Mouse (Mus musculus) neural tube, embryonic 10.5 days (tissue): ENCODE measurements around the gene Afg3l1.
"Not testable (repeated sequence)": the region's sequence is repeated elsewhere in the genome, so short reads cannot be mapped to it uniquely, and the experiment has no call there.

ENCODE experiments used
- DNase-seq: peaks from one replicate; pipeline ENCODE4 v3.0.0-alpha.2; 2017; ENCODE audit warnings: low spot score; ENCODE audit errors: extremely low spot score

Afg3l1 gene

DNA sequence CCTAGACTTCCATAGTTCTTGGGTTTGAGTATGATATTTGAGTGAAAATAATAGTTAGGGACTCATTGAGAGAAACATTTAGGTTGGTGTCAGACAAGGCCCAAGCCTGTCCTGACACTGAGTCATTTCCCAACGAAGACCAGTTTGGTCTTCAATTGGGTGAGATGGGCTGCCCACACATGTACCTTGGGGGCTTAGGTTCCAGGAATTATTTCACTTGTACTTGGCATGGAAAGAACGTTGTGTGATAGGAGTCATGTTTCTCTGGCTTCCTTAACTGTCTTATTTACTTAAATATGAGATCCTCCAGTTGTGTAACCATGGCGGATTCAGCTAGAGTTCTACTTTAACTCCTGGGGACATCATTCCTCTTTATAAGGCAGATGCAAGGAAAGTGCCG lies 14.1 kb upstream of the Afg3l1 start:
- DNase-seq, result no peak

DNA sequence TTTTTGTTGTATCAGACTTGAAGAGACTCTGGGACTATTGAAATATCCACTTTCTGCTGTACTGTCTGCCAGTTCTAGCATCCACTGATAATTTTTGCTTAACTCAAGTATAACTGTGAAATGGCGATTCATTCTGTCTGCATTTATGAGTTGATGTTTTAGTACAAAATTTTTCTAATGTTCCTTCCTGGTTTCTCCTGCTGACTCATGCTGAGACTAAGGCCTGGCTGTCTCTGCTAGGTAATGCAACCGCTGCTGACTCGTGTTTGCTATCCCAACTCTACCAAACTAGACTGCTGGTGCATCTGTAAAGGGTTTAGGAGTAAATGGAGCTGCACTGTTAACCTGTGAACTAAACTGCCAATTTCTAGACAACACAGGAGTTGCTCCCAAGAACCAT lies 10.2 kb upstream of the Afg3l1 start:
- no peak for DNase-seq

DNA sequence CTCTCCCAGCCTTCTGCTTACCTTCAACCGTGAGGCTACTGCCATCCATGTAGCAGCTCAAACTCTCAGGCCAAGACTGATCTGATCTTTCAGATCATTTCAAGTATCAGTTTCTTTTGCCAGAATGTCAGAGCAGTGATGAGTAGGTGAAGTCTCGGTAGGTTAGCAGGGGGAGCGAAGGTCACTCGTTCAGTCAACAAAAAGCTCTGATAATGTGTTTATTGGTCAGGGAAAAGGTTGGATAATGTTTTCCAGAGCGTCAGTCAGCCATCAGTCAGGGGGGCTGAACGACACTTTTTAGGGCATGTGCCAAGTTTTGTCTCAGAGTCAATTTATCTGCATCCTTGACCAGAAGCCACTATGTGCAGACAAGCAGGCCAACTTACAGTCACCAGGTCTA lies 4.7 kb upstream of the Afg3l1 start:
- not testable (repeated sequence) for DNase-seq

DNA sequence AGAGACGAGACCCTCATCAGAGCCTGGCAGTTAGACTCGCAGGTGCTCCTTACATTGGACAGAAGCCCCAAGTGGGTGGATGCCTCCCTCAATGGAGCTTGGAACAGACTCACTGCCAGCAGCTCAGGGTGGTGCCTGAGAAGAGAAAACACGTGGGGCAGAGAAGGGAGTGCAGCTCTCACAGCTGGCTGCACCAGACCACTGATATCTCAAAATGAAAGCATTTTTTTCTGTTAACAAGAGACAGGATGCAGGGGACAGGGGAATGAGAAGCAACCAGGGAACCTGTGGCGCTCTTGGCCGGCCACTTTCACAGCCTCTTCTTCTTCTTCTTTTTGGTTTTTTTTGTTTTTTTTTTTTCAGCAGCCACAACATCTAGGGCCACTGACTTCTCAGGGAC lies 3.2 kb upstream of the Afg3l1 start:
- DNase-seq, result not testable (repeated sequence)

DNA sequence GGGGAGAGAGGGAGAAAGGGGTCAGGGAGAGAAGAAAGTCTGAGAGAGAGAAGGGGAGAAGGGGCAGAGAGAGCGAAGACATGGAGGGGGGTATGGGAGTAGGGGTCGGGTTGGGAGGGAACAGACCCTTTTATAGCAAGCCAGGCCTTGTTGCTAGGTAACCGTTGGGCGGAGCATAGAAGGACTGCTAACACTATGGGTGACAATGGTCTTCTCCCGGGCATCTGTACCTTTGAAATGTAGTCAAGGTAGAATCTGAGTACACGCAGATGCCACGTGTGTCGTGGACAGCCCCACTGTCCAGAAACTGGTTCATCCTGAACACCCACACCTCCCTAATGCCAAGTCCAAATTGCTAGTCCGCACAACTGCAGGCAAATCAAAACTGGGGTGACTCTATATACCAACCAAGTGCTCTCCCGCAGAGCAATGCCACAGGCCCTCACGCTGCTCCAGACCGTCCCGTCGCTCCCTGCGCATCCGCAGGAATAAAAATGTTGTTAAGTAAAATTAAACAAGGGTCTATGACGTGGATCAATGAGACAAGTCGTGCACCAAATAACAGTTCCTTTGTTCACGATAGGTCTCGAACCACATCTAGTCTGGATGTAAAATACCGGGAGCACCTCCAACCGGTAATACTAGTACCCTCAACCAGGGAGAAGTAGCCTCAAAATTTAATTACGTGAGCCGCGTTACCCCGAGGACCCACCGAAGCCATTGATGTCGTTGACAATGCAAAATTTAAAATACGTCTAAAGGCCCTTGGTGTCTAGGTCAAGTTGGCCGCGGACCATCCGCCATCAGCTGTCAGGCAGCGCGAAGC lies 579 bp upstream of the Afg3l1 start:
- peak; percentile 19 for DNase-seq

DNA sequence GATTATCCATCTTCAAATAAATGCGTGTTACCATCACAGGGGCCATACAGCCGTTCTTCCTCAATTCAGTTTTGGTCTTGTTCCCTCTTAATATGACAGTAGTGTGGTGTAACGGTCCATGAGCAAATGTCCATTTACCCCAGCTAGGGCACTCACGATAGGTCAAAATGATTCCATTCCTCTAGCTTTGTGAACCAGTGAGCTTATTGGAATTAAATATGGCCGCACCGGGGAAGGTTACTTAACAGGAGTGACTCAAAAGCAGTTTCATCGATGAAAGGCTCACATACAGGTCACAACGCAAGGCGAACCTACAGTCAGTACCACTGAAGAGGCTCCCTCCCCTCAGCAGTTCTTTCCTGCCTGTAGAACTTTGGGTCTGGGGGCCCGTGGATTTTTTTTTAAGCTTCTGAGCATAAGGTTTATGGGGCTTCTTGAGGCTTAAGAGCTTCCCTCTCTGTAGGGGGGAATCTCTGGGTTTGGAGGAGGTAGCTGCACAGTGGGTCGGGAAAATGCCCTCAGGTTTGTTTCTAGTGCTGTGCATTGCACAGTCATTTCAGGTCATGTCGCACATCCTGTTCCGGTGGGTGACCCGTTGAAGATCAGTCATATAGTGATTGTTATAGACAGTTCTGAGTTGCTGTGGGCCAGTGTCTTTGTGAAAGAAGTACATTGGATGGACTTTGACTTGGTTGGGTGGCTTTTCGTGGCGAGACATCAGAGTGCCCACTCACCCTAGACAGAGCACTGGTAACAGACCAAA lies 934 bp downstream of the Afg3l1 start:
- peak; percentile 30 for DNase-seq

DNA sequence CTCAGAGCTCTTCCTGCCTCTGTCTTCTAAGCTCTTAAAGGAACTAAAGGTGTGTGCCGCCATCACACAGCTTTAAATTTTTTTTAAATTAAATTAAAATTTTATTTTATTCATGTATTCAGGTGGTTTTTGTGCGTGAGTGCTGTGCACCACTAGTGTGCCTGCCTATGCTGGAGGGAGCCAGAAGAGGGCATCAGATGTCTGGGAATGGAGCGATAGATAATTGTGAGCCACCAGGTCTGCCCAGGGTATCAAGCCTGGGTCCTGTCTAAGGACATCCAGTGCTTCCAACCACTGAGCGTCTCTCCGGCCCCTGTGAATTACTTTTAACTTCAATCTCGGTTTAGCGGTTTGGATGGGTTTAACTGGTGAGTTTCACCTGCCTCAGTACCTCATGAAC lies 4.9 kb downstream of the Afg3l1 start:
- DNase-seq, result no peak

DNA sequence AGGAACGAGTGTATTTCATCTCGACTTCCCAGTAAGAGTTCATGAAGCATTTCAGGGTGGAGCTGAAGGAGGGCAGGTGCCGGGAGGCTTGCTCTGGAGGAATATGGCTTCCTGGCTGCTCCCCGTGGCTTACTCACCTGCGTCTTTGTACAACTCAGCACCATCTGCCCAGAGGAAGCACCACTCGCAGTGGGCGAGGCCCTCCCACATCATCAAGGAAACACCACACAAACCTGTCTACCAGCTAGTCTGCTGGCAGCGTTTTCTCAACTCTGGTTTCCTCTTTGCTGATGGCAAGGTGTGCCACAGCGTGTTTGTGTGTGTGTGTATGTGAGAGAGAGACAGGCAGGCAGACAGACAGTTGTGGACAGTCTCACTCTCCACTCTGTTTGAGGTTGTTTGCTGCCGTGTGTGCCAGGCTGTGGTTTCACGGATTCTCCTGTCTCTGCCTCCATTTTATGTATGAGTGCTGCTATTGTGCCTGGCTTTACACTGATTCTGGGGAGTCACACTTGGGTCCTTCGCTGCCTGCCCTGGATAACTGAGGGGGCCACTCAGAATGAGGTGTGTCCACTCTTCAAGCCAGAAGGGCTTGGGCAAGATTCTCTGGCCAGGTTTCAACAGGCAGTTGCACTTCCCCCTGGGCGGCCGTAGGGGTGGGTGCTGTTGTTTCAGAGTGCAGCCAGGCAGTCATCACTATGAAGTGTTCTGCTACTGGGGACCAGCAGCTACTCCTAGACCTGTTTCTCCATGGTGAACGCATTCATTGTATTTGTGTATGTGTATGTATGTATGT lies 13.8 kb downstream of the Afg3l1 start:
- DNase-seq, result no peak

DNA sequence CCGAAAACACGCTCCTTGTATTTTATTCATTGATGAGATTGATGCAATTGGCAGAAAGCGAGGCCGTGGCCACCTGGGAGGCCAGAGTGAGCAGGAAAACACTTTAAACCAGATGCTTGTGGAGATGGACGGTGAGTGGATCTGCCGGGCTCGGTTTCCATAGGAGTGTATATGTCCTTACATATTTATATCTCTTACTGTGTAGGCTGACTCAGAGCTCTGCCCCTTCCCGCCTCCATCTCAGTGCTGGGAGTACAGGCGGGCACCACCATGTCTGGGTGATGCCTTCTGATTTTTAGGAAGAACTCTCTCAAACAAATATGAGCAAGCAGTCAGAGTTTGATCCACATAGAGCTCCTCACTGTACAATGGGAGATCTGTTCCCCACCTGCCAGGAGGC lies 15.2 kb downstream of the Afg3l1 start:
- DNase-seq, result no peak

DNA sequence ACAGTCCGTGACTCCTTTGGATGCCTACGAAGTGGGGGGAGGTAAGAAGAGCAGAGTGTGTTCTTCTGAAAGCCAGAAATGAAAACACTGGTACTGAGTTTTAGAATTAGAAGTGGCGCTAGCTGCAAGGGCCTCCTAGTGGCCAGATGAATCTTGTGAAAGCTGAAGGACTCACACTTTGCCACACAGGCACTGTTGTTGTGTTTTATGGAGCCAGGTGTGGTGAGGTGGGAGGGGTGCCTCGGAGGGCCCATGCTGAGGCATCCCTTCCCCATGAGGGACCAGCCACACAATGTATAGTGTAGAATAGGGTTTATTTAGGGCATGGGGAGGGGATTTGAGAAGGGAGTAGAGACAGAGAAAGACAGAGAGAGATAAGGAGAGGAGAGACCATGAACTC lies 20.0 kb downstream of the Afg3l1 start:
- DNase-seq, result no peak

DNA sequence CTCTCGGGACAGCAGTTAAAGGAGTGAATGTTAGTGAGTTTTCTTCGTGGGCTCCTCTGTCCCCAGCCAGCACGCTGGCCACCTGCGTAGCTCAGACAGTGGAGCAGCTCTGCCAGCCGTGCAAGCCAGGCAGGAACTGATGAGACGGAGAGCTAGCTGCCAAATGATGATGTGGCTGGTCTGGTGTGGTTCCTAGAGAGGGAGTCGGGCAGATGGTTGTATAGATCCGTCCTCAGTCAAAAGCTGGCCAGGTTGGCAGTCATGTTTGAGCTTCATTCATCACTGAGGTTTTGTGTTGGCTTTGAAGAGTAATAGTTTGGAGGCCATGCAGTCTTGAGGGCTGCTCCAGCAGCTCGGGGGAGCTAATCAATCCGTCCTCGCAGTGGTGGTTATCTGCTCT lies 21.3 kb downstream of the Afg3l1 start:
- DNase-seq, result no peak

DNA sequence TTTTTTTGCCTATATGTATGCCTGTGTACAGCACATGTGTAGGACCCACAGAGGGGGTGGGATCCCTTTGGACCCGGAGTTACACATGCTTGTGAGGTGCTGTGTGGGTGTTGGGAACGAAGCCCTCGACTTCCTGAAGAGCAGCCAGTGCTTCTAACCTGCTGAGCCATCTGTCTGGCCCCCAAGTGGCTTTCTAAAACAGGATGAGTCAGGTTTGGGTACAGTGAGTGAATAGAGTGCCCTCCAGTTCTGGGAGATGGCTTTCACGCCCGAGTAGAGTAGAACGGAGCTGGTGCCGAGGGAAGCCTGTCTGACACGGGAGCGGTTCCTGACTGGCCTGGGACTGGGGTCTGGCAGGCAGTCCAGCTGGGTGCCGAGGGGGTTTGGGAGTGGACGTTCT lies 21.9 kb downstream of the Afg3l1 start:
- no peak for DNase-seq

DNA sequence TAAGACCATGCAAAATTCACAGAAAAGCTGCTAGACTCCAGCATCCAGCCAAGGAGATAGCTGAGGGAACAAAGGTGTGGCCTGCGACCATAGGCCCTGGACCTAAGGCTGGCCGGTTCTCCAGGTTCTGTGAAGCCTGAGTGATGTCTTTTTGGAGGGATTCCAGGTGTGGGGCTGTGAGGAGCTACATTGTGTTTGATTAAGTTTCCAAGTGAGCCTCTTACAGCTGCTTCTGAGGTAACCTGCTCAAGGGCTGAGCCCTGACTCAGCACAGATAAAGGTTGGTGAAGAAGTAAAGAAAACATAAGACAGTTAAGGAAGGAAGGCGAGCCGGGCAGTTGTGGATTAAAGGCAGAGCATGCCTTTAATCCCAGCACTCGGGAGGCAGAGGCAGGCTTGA lies 24.5 kb downstream of the Afg3l1 start:
- DNase-seq, result no peak

DNA sequence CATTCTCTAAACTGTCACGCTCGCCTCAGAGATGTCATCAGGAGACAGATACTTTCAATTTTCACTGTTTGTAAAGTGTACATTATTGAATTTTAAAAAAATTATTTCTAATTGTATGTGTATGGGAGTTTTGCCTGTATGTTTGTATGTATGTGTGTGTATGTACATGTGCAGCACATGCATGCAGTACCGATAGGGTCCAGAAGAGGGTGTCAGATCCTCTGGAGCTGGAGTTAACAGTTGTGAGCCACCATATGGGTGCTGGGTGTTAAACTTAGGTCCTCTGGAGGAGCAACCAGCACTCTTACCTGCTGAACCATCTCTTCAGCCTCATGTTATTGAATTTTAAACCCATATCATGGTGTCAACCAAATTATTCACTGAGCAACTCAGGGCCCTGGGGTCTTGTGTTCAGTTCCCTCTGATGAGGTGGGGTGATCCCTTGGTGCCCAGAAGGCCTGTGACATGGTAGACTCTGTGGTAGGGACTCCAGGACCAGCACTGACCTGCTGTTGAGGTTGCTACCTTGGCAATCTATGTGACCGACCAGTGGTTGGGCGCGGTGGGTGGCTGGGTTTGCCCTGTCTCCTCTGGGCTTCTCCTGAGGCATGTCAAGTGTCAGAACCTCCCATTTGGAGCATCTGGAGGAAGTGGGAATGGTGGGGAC lies 26.2 kb downstream of the Afg3l1 start:
- DNase-seq, result no peak

DNA sequence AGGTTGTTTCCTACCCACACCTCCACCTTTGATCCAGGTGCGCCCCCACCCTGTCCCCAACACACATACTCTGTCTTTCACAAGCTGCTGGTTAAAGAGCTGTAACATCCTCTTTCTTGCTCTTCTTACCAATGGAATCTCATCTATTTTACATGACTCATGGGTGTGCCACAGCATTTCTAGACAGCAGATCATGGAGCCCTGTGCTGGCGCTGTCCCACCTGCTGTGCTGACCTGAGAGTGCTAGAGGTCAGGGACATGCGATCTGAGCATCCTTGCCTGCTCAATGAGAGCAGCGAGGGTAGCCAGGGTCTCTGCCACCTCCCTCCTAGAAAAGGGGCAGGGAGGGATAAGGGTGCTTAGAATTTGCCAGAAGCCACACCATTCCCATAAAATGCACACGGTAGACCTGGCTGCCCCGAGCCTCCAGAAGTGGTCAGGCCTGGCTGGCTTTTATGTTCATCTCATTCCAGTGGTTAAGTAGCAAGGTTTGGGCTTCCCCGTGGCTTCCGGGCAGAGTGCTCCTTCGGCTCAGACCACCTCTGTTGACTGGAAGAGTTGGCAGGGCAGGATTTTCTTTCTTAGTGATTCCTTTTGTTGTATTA lies 27.0 kb downstream of the Afg3l1 start:
- DNase-seq, result no peak

DNA sequence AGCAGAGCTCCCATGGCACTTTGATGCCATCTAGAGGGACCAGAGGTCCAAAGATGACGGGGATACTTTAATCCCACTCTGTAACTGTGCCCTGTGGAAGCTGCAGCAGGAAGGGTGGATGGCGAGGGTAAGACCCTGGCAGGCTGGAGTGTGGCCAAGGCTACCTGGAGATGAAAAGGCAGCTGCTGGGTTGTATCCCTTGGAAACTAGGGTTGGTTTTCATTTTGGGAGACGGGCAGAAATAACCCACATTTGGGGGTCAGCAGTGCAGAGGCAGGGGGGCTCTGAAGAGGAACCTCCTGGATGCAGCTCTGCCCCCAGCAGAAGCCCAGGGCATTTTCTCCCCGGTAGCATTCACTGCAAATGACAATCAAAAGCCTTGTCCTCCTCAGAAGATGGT lies 27.6 kb downstream of the Afg3l1 start:
- no peak for DNase-seq

DNA sequence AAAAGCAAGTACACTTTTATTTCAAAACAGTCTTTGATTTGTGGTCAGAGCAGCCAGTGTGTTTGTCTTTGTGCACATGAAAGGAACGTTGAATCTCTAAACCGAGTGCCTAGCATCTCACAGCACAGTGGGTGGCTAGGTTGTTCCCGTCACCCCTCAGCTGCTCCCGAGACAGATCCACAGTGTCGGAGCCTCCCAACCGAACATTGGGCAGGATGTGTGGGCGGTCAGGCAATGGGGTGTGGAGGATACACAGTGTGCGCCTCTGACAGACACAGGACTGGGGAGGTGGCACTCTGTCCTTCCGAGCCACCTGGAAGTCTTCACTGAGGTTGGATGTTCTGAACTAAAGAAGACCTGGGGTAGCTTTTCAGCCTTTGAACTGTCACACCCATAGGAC lies 28.0 kb downstream of the Afg3l1 start:
- no peak for DNase-seq

DNA sequence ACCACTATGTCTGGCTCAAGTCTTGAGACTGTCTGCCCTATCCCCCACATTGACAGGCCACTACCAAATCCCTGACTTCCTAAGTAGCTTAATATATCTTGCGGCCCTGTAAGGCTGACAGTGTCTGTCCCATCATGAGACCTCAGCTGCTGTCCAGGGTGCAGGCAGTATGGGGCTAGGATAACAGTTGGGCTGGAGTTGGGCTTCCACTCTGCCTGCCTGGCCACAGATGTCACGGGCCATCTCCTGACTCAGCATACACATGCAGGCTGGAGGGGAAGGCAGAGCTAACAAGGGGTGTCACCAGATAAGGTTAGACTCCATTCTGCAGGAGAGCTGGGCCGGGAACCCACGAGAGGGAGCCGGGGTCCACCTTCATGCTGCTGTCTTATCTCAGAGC lies 29.4 kb downstream of the Afg3l1 start:
- no peak for DNase-seq

DNA sequence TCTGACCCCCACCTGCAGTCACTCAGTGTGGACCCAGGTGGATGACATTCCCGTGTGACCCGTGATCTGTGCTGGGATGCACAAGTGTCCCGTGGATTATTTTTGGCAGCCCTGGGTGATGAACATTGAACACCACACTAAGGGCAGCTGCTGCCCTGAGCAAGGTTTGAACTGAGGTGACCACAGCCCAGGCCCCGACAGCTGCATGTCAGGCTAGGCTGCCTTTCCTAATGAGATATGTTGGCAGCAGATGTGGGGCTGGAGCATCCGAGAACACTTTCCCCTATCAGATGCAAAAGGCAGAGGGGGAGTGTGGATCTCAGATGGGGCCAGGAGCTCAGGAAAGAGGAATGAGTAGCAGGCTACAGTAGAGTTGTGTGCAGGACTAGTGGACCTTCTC lies 33.1 kb downstream of the Afg3l1 start:
- no peak for DNase-seq

DNA sequence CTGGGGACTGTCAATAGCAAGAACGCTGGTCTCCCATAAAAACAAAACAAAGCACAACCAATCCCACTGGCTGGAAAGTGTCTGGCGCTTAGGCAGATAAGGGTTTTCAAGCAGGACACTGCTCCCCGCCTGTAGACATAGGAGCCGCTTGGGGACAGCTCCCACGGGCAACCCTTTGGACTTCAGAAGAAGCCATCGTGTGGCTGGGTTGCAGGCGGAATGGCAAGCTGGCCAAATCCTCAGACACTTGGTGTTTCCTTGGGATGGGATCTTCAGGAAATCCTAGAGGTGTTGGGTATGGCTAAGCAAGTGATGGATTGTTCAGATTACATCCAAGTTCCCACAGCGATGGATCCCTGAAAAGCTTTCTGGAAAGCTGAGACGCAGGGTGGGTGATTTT lies 36.4 kb downstream of the Afg3l1 start:
- DNase-seq, result peak; percentile 36
